Mouse (Mus musculus) ZHBTc4 (cell line): ENCODE data around the gene Gm21209.
"Not testable (repeated sequence)": the region's sequence is repeated elsewhere in the genome, so short reads cannot be mapped to it uniquely, and the experiment has no call there.

Experiments
- DNase-seq: peaks from one replicate; pipeline ENCODE4 v3.0.0-alpha.2; 2011; ENCODE audit warnings: low read depth, low spot score

Gm21209 gene

GRCm38 (mm10) chrY:49570856-49571255 lies at the start of gene Gm21209:
Gene Gm21209 (plus strand): TSS chrY:49571156.
- DNase-seq = not testable (repeated sequence)
